24 mouse cellular contexts compared by ENCODE assay signal in the genomic region with DNA sequence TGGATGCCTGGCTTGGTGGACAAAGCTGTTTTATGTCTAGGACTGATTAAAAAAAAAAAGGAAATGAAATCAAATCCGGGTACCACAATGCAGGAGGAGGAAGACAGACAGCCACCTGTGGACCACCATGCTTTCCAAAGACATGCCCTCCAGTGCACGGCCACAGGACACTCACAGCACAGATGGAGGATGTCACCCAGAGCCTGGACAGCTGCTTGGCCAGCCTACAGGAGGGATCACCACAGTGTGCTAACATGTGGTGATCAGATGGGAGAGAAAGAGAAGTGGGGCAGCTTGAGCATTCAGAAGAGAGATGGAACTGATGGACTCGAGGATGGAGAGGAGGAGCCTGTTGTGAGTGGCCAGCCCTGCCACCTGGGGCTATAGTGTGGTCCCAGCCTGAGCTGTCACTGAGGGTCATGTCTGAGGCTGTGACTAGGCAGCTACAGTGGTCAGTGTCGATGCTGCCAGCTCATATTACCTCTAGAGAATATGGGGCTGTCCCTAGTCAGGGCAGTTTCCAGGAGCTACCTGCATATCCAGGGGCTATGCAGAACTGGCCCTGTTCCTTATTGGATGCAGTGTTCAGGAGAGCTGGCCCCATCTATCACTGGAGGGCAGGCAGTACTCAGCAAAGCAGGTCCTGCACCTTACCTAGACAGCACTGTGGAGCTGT. TPM values are rescaled to one million over a fixed set of nuclear protein-coding genes. Genes with fewer than 3 reads are reported as not detected.
DNase-seq lines count a peak whose midpoint lies in the region; ATAC-seq lines count a peak whose summit lies in the region.
"Had no signal": no experiment of that assay in that cellular context is flagged by ENCODE, and none has a peak within 500 bp of the region (broad histone marks: within the 10 kb centered on the region; RNA-seq: fewer than 3 reads in every experiment).

No protein-coding gene starts in this region.

- H3K27ac ChIP-seq in embryonic facial prominence, embryonic 14.5 days (replicated peaks; ENCODE audit: low read depth, low read length): no peak overlapping the region
- H3K27ac ChIP-seq in embryonic facial prominence, embryonic 10.5 days (replicated peaks): no peak overlapping the region
- H3K27ac ChIP-seq: forebrain, embryonic 13.5 days; heart, embryonic 15.5 days; hindbrain, embryonic 15.5 days; liver, embryonic 15.5 days had no signal

- H3K36me3 ChIP-seq in embryonic facial prominence, embryonic 14.5 days (ENCODE audit: control insufficient read depth, insufficient read depth, low read length): no peaks in the 10 kb centered on the region
- no peaks in the 10 kb centered on the region for H3K36me3 ChIP-seq in embryonic facial prominence, embryonic 10.5 days (replicated peaks)
- H3K36me3 ChIP-seq: heart, embryonic 15.5 days; hindbrain, embryonic 15.5 days; liver, embryonic 15.5 days had no signal

- intact Hi-C loops in heart, postnatal 25 days (cut with DNase I): no loop called here

- ATAC-seq in embryonic facial prominence, embryonic 14.5 days (ENCODE audit: low read depth): peak; percentile 72; the same call in 1 of the 2 replicates
- ATAC-seq: forebrain, embryonic 13.5 days; midbrain, embryonic 16.5 days had no signal

- no peaks in the 10 kb centered on the region for H3K4me1 ChIP-seq in embryonic facial prominence, embryonic 14.5 days (ENCODE audit: control insufficient read depth, insufficient read depth, low read length)
- peaks cover 12% of the 10 kb centered on the region for H3K4me1 ChIP-seq in embryonic facial prominence, embryonic 10.5 days
- H3K4me1 ChIP-seq: forebrain, embryonic 13.5 days; heart, embryonic 15.5 days; hindbrain, embryonic 15.5 days; liver, embryonic 15.5 days had no signal

- WGBS in embryonic facial prominence, embryonic 14.5 days: 43% methylated on average over 4 of the region's 4 CpGs
- WGBS in embryonic facial prominence, embryonic 10.5 days: 49% methylated on average over 4 of the region's 4 CpGs

- no peak overlapping the region for H3K4me2 ChIP-seq in embryonic facial prominence, embryonic 14.5 days (ENCODE audit: low read depth, low read length)
- H3K4me2 ChIP-seq: forebrain, embryonic 13.5 days; heart, embryonic 15.5 days; hindbrain, embryonic 15.5 days; liver, embryonic 15.5 days; midbrain, embryonic 11.5 days had no signal

- no peak overlapping the region for H3K4me3 ChIP-seq in embryonic facial prominence, embryonic 14.5 days (ENCODE audit: low read depth, low read length)
- H3K4me3 ChIP-seq in embryonic facial prominence, embryonic 10.5 days: no peak overlapping the region
- H3K4me3 ChIP-seq: forebrain, embryonic 13.5 days; heart, embryonic 15.5 days; hindbrain, embryonic 15.5 days; liver, embryonic 15.5 days had no signal

- DNase-seq in embryonic facial prominence, embryonic 14.5 days (ENCODE audit: low spot score): peak; percentile 40
- no peak for DNase-seq in embryonic facial prominence, embryonic 10.5 days (ENCODE audit: low spot score)
- DNase-seq in heart, postnatal 4 days: peak; percentile 10
- DNase-seq in heart, postnatal 25 days (ENCODE audit: low spot score): no peak
- DNase-seq in kidney, postnatal 4 days: peak; percentile 9 to 12
- DNase-seq in kidney, adult 9 months: no peak
- DNase-seq in Muller cell, postnatal 12 days (ENCODE audit: inconsistent ontology term): peak; percentile 6
- DNase-seq in B cell, adult 2 months: no peak
- DNase-seq: adrenal gland, postnatal 14 days; cerebellum, adult 11 months; cerebellum, adult 9-10 months; cerebellum, postnatal 36 days; gastrocnemius, postnatal 10 days; kidney, adult 18-20 months; layer of hippocampus, postnatal 36 days; left cerebral cortex, postnatal 4 days; lung, postnatal 36 days; right cerebral cortex, postnatal 4 days had no signal

- H3K9ac ChIP-seq in embryonic facial prominence, embryonic 14.5 days (ENCODE audit: low read depth, low read length): no peak overlapping the region
- H3K9ac ChIP-seq: forebrain, embryonic 13.5 days; heart, embryonic 15.5 days; hindbrain, embryonic 15.5 days; liver, embryonic 15.5 days had no signal

- no peaks in the 10 kb centered on the region for H3K9me3 ChIP-seq in embryonic facial prominence, embryonic 14.5 days (ENCODE audit: control insufficient read depth, low read length)
- no peaks in the 10 kb centered on the region for H3K9me3 ChIP-seq in embryonic facial prominence, embryonic 10.5 days
- H3K9me3 ChIP-seq: forebrain, embryonic 13.5 days; heart, embryonic 15.5 days; hindbrain, embryonic 15.5 days; liver, embryonic 15.5 days had no signal

- peaks cover 7% of the 10 kb centered on the region for H3K27me3 ChIP-seq in embryonic facial prominence, embryonic 14.5 days (replicated peaks; ENCODE audit: control insufficient read depth, insufficient read depth, low read length)
- peaks cover 77% of the 10 kb centered on the region for H3K27me3 ChIP-seq in embryonic facial prominence, embryonic 10.5 days (replicated peaks; ENCODE audit: low read depth, poor library complexity, severe bottlenecking)
- H3K27me3 ChIP-seq: forebrain, embryonic 13.5 days; heart, embryonic 15.5 days; hindbrain, embryonic 15.5 days; liver, embryonic 15.5 days had no signal

RNA-seq across cellular contexts. Expression of a gene that starts 47.7 kb away (rescaled TPM):
- polyA plus RNA-seq in embryonic facial prominence, embryonic 14.5 days (2014; fragmentation: Nextera tagmentation; extraction: Ambion mirVana): 10.0 and 13.0 TPM in 2 replicates
- 18.9 and 19.1 TPM in 2 replicates for polyA plus RNA-seq in embryonic facial prominence, embryonic 10.5 days (2016; fragmentation: Nextera tagmentation; extraction: Ambion mirVana)
- total RNA-seq in heart, postnatal 4 days (2021): 1 to 10 TPM; 4.7 to 4.9 TPM
- total RNA-seq in heart, postnatal 25 days (2021): 1 to 10 TPM; 2.3 to 3.4 TPM

Comparison
In these comparisons a context has a peak if more than half of its experiments do, and no peak if none do; other contexts are left out.
1. DNase-seq: peak in embryonic facial prominence, embryonic 14.5 days (single experiment), heart, postnatal 4 days (single experiment), kidney, postnatal 4 days (2 of 2) and Muller cell, postnatal 12 days (single experiment); none in embryonic facial prominence, embryonic 10.5 days (single experiment), heart, postnatal 25 days (single experiment), kidney, adult 9 months (single experiment) and B cell, adult 2 months (0 of 2).